Mouse (Mus musculus): Measurements from ENCODE around the gene Hdac4.

DNA sequence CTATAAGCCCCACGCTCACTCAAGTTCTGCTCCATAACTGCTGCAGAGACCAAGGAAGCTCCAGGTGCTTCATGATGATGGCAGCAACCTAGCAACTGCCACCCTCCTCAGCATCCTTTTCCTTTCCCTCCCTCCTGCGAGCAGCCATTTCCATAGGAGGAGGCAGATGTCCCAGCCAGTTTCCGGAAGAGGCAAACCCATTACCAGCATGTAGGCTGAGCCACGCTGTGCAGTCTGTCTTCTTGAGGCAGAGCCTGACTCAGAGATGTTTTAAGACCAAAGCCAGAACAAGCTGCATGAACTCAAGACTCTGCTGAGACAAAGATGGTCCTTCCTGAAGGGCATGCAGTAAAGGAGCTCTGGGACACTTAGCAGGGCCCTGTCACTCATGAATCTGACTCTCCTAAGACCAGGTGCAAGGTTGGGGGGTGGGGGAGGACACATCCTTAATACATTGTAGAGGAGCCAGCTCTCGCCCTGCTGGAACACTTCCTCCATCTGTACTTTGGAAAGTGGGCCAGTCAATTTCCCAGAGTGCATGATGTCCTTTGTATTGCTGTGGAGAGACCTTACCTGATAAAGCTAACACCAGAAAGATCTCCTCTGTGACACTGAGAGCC, 24.8 kb downstream of the Hdac4 start:
- no peak for TF ChIP-seq CTCF (IDR thresholded peaks at IDR 0.05; ENCODE audit: borderline replicate concordance, insufficient read depth, low read length)
- no peak for TF ChIP-seq POLR2A (IDR thresholded peaks at IDR 0.05; ENCODE audit: low read depth, low read length)
